Mouse (Mus musculus) adrenal gland, adult 8-10 months (tissue): ENCODE data around the gene Cnn2. TPM values are rescaled to one million over a fixed set of nuclear protein-coding genes. Genes with fewer than 3 reads are reported as not detected.

Experiments used
- DNase-seq: peaks from one replicate; pipeline ENCODE4 v3.0.0; 2022
- total RNA-seq, 4 experiments: library from RNA; stranded (reverse); gene quantifications; 2 replicates each; pipeline ENCODE4 v1.2.4; 2022

The Cnn2 gene
- total RNA-seq, 4 experiments from 2014 or later = 23.9 to 36.3 (median 30.0) TPM

DNA sequence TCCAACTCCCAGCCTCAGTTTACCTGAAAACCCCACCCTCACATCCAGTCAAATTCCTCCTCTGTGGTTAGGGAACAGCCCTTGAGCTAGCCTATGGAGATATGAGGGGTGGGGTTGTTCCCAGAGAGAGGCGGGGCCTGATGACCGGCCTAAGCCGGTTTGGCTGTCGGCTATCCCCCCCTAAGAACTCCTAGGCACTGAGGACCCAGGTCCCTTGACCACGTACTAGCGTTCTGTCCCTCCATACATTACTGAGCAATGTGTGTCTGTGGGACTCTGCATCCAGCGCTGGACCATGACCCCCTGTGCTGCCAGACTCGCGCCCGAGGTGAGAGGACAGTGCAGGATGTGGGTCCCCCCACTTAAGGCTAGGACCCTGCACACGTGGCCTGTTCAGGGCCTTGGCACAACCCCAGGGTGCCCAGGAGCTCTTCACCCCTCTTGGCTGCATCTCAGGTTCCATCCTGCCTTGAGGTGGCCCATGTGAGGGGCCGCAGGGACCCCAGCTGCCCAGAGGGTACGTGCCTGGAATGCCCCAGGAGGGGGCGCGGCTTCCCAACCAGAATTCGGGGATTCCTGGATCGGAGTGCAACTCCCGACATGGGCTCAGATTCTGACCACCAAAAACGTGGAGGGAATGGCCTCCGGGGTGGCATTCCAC is 31.2 kb downstream of the Cnn2 start:
- no peak for DNase-seq

DNA sequence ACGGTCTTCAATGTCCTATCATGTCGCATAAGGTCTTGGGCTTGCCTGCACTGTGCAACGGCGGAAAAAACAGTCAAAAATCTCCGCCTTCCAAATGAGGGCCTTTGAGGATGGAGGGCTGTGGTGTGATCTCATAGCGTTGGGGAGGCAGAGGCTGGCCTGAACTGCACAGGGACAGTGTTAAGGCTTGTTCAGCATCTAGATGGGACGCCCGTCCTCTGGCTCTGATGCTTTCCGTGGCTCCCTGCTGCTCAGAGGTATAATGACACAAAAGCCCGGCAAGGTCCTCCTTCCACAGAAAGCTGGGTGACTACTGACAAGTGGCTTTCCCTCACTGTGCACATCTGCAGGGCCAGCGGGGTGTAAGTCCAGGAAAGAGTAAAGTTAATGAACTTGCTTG is 31.8 kb downstream of the Cnn2 start:
- no peak for DNase-seq

GRCm38 (mm10) chr10:80020603-80021319 is 32.4 kb downstream of the Cnn2 start:
- no peak for DNase-seq

- no peak for DNase-seq
These were observed 32.9 kb downstream of the Cnn2 start for GRCm38 (mm10) chr10:80021320-80021641.

GRCm38 (mm10) chr10:80022164-80022563 is 33.8 kb downstream of the Cnn2 start:
- DNase-seq = no peak

- no peak for DNase-seq
These were observed 34.4 kb downstream of the Cnn2 start for GRCm38 (mm10) chr10:80022806-80023205.

DNA sequence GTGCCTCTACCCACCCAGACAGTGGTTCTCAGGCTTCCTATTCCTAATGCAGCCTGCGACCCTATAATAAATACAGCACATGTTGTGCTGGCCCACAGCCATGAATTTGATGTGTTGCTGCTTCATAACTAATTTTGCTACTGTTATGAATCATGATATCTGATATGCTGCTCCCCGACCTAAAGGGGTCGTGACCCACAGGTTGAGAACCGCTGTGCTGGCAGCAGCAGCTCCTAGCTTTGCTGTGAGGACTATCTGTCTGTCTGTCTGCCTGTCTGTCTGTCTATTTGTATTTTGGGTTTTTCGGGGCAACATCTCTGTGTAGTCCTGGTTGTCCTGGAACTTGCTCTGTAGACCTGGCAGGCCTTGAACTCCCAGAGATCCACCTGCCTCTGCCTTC is 35.4 kb downstream of the Cnn2 start:
- DNase-seq = no peak

DNA sequence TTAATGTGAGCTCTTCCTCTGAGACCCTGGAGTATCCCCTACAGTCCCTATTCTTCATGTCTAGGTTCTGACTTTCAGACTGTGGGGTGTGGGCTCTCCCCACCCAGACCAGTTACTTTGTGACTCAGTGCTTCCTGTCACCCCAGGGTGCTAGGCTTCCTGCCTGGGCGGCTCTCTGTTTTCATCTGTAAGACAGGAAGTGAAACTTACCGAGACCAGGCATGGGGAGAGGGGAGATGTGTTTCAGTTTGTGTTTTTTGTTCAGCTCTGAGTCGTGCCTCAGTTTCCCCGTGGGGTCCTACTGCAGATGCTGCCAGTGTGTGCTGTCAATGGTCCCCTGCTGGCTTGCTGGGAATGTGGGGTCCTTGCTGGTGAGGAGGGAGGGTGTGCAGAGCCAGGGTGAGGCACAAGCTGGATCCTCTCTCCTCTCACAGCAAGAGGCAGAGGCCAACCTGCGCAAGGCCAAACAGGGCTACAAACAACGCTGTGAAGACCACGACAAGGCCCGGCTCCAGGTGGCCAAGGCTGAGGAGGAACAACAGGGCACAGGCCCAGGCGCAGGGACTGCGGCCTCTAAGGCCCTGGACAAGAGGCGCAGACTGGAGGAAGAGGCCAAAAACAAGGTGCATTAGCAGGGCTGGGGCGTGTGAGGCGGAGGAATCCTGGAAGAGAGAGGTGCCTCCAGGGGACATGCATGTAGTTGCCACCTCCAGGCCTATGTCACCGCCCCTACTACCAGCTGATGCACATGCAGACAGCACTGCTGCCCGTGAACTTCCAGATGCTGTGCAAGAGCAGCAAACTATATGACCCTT is 36.1 kb downstream of the Cnn2 start:
- DNase-seq = no peak

DNA sequence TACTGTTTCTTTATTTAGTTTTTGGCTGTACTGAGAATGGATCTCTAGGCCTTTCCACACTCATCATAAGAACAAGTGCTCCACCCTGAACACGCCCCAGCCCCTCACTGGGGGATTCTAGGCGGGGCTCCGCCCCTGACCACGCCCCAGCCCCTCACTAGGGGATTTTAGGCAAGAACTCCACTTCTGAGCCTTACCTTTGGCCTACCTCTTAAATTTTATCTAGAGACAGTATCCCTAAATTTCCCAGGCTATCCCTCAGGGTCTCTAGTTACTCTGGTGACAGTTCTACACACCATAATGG is 36.6 kb downstream of the Cnn2 start:
- no peak for DNase-seq

DNA sequence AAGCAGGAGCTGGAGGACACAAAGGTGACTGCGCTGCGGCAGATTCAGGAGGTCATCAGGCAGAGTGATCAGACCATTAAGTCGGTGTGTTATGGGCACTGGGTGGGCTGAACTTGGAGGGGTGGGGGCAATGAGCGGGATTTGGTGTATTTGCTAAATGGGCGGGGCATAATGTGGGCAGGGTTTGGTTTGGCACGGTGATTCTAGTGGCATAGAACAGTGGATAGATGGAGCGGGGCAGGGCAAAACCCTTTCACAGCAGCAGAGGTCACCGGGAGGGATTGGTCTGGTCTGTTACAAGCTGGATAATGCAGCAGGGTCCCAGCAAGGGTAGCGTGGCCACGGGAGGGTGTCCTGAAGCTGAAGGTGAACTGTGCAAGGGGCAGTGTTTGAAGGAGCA is 37.1 kb downstream of the Cnn2 start:
- no peak for DNase-seq

DNA sequence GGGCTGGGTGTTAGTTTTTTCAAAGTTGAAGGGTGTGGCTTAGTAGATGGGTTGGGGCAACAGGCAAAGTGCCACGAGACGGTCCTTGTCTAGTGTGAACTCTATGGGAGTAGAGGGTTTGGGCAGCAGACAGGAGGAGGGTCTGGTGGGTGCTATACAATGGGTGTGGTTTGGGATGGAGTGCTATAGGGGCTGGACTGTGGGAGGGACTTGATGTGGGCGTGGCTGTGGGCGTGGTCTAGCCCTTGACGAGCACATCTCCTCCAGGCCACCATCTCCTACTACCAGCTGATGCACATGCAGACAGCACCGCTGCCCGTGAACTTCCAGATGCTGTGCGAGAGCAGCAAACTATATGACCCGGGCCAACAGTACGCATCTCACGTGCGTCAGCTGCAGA is 37.5 kb downstream of the Cnn2 start:
- no peak for DNase-seq

GRCm38 (mm10) chr10:80027681-80028520 is 39.5 kb downstream of the Cnn2 start:
- no peak for DNase-seq

GRCm38 (mm10) chr10:80028521-80028846 is 40.1 kb downstream of the Cnn2 start:
- DNase-seq = no peak

DNA sequence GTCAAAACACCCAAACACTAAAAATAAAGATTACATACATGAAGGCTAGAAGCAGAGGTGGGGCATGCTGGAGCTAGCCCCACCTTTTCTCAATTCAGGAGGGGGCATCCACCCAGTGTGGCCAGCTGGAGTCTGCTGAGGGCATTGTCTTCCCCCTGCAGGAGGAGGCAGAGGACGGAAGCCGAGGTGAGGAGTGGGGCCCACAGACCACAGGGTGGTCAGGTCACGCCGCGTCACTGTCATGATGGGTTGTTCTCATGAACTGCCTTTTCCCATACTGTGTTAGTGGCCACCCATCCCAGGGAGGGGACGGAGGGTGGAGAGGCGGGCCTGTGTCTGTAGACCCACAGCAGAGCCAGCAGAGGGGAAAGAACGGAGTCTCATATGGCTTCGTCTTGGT is 41.8 kb downstream of the Cnn2 start:
- DNase-seq = no peak

GRCm38 (mm10) chr10:80030736-80031135 is 42.4 kb downstream of the Cnn2 start:
- no peak for DNase-seq

- peak; percentile 70 for DNase-seq
These were observed 44.6 kb downstream of the Cnn2 start for GRCm38 (mm10) chr10:80032799-80033480.

GRCm38 (mm10) chr10:80033511-80034391 is 45.4 kb downstream of the Cnn2 start:
- DNase-seq = no peak

- no peak for DNase-seq
These were observed 46.8 kb downstream of the Cnn2 start for GRCm38 (mm10) chr10:80035148-80035547.

- DNase-seq = no peak
These were observed 47.3 kb downstream of the Cnn2 start for GRCm38 (mm10) chr10:80035686-80036085.

DNA sequence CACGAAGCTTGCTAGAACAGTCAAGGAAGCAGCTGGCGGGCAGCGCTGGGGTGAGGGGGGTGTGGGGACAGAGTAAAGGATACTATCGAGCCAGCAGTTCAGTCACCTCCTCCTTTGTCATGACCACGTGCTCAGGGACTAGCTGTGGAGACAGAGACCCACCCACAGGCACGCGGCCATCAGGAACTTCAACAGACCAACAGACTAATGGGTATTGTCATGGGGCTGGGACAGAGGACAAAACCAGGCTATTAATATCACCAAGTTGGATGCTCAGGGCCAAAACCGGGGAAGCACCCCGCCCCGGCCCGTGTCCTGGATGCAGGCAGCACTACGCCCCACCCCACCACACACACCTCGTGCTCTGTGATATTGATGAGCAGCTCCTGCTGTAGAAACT is 48.4 kb downstream of the Cnn2 start:
- no peak for DNase-seq

- peak; percentile 98 for DNase-seq
These were observed 51.2 kb downstream of the Cnn2 start, which contains the start of gene Polr2e for GRCm38 (mm10) chr10:80039559-80039979. TSS of gene Polr2e (minus strand) at chr10:80039795.
